Mouse (Mus musculus) spleen, adult 2 months (tissue): ENCODE data around the gene Adora1.

ENCODE experiments used
- CTCF ChIP-seq: fragments of 200-500 bp; IDR thresholded peaks from 2 replicates; pipeline ENCODE4 v1.5.1; 2011; ENCODE audit warnings: mild to moderate bottlenecking, inconsistent platforms; ENCODE audit not compliant: insufficient read depth, insufficient read length, insufficient replicate concordance; ENCODE audit errors: extremely low read depth
- POLR2A ChIP-seq: fragments of 200-500 bp; IDR thresholded peaks from 2 replicates; pipeline ENCODE4 v1.6.1; 2011; ENCODE audit warnings: low read depth, low read length, inconsistent platforms

DNA sequence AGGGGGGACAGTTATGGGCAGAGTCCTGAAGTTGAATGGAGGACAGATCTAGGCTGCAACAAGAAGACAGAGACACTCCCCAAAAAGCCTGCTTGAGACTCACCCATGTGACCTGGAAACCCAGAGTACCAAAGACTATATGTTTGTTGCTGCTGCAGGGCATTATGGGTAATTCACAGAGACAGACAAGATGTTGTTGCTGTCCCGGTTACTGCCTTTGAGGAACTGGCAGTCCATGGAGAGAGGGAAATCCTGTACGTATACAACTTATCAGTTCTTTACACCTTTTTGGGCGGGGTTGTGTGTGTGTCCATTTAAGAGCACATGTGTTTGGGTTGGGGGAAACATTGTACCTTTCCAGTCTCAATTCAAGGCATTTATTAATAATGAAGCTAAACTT, 3.5 kb downstream of the Adora1 start:
- TF ChIP-seq CTCF (no peak), POLR2A (no peak)
